Mouse (Mus musculus) midbrain, postnatal 0 days (tissue): ENCODE data around the gene Arl6ip1. TPM values are rescaled to one million over a fixed set of nuclear protein-coding genes. Genes with fewer than 3 reads are reported as not detected.

ENCODE experiments used
- ATAC-seq: fragments of 200-750 bp; cut with Nextera tagmentation; 2 replicates; pipeline ENCODE4 v1.8.0; 2017; ENCODE audit warnings: moderate number of reproducible peaks, mild to moderate bottlenecking, moderate TSS enrichment, moderate library complexity; ENCODE audit not compliant: low FRiP score
- DNase-seq: peaks from one replicate; pipeline ENCODE4 v3.0.0-alpha.2; 2015; ENCODE audit warnings: low spot score
- H3K27ac ChIP-seq: fragments of 300-500 bp; sonication (generic); 2 replicates; pipeline ENCODE4 v1.5.1; 2014; ENCODE audit warnings: low read depth, mild to moderate bottlenecking, low read length, mixed read lengths
- H3K27me3 ChIP-seq: fragments of 300-500 bp; sonication (generic); 2 replicates; pipeline ENCODE4 v1.6.1; 2014; ENCODE audit warnings: low read length, control low read depth, mixed read lengths; ENCODE audit not compliant: insufficient read depth
- H3K36me3 ChIP-seq: fragments of 300-500 bp; sonication (generic); 2 replicates; pipeline ENCODE4 v1.6.1; 2014; ENCODE audit warnings: low read length, control low read depth, mixed read lengths; ENCODE audit not compliant: insufficient read depth
- H3K4me1 ChIP-seq: fragments of 300-500 bp; sonication (generic); 2 replicates; pipeline ENCODE4 v1.6.1; 2014; ENCODE audit warnings: mild to moderate bottlenecking, control low read depth, antibody characterized with exemption, low read length, mixed read lengths; ENCODE audit not compliant: insufficient read depth
- H3K4me2 ChIP-seq: fragments of 300-500 bp; sonication (generic); 2 replicates; pipeline ENCODE4 v1.6.1; 2014; ENCODE audit warnings: low read depth, mild to moderate bottlenecking, low read length, mixed read lengths; ENCODE audit not compliant: poor library complexity, severe bottlenecking
- H3K4me3 ChIP-seq: fragments of 300-500 bp; sonication (generic); 2 replicates; pipeline ENCODE4 v1.5.1; 2014; ENCODE audit warnings: low read depth, mild to moderate bottlenecking, low read length, moderate library complexity
- H3K9ac ChIP-seq: fragments of 300-500 bp; sonication (generic); replicated peaks from 2 replicates; pipeline ENCODE4 v1.6.1; 2014; ENCODE audit warnings: mild to moderate bottlenecking, low read length, moderate library complexity, mixed read lengths; ENCODE audit not compliant: poor library complexity, severe bottlenecking
- H3K9me3 ChIP-seq: fragments of 300-500 bp; sonication (generic); 2 replicates; pipeline ENCODE4 v1.6.1; 2016; ENCODE audit warnings: low read length, control low read depth
- CTCF ChIP-seq: IDR thresholded peaks from 2 replicates; pipeline ENCODE4 v1.5.1; 2016; ENCODE audit warnings: antibody characterized with exemption, mild to moderate bottlenecking
- WGBS: fragments of 180-500 bp; shearing (Covaris S2); extraction: QIAGEN DNeasy Blood & Tissue Kit; methylation state at CpG from one replicate; pipeline ENCODE4 v1.1.7; 2014; 5-methylcytosine and 5-hydroxymethylcytosine counted together
- polyA plus RNA-seq: library from polyadenylated mRNA; unstranded; fragments of >200 nt; fragmentation: Nextera tagmentation; extraction: Ambion mirVana; gene quantifications from 2 replicates; pipeline ENCODE4 v1.2.1, GENCODE M21; 2015
- total RNA-seq: library from RNA; depleted of rRNA; stranded (reverse); fragments of >200 nt; gene quantifications from 2 replicates; pipeline ENCODE4 v1.2.3, GENCODE M21; 2014; rRNA removed

Gene Arl6ip1
- total and polyA plus RNA-seq, 2 experiments from 2014 or later = 461 to 727 TPM

DNA sequence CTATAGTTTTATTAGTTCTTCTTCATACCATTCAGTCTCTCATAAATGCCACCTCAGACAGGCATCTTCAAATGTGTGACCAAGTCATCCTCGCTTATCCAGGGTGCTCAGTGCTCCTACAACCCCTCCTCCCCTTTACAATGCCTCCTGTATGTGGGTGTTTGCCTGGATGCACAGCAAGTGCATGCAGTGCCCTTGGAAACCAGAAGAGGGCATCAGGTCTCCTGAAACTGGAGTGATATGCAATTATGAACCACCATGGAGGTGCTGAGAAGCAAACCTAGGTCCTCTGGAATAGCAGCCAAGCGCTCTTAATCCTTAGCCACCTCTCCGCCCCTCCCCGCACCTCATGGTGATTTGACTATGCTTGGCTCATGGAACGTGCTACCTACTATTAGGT is 50.4 kb downstream of the Arl6ip1 start:
- no peak for DNase-seq
- H3K9ac ChIP-seq = no peak overlapping the region
- H3K27ac ChIP-seq = no peak overlapping the region
- no peaks in the 10 kb centered on the region for H3K27me3 ChIP-seq
- 92% methylated on average over 5 of the region's 5 CpGs for WGBS
- H3K4me2 ChIP-seq = no peak overlapping the region
- H3K4me1 ChIP-seq = no peaks in the 10 kb centered on the region
- peak; percentile 42 for TF ChIP-seq CTCF
- H3K4me3 ChIP-seq = no peak overlapping the region
- no peaks in the 10 kb centered on the region for H3K9me3 ChIP-seq
- H3K36me3 ChIP-seq = no peaks in the 10 kb centered on the region
- no peak for ATAC-seq

Other genes with a start within 250 kb of the Arl6ip1 start
- 196 and 242 TPM in 2 replicates for gene Rps15a, start 13.5 kb downstream of the Arl6ip1 start, total RNA-seq
- 322 and 337 TPM in 2 replicates for gene Rps15a, start 13.5 kb downstream of the Arl6ip1 start, polyA plus RNA-seq
- 44.1 and 62.9 TPM in 2 replicates for gene Smg1, start 114.0 kb upstream of the Arl6ip1 start, total RNA-seq
- 11.4 and 16.0 TPM in 2 replicates for gene Smg1, start 114.0 kb upstream of the Arl6ip1 start, polyA plus RNA-seq